Mouse (Mus musculus) hindbrain, embryonic 14.5 days (tissue): ENCODE measurements around the gene Adipor1. TPM values are rescaled to one million over a fixed set of nuclear protein-coding genes. Genes with fewer than 3 reads are reported as not detected.
"Not testable (repeated sequence)": the region's sequence is repeated elsewhere in the genome, so short reads cannot be mapped to it uniquely, and the experiment has no call there.

Experiments
- ATAC-seq: fragments of 200-750 bp; cut with Nextera tagmentation; 2 replicates; pipeline ENCODE4 v1.8.0; 2017; ENCODE audit warnings: moderate number of reproducible peaks, mild to moderate bottlenecking, moderate TSS enrichment, moderate library complexity; ENCODE audit not compliant: low FRiP score
- DNase-seq: peaks from one replicate; pipeline ENCODE4 v3.0.0-alpha.2; 2015; ENCODE audit warnings: low spot score
- H3K27ac ChIP-seq: fragments of 300-500 bp; sonication (generic); 2 replicates; pipeline ENCODE4 v1.5.1; 2014; ENCODE audit warnings: mild to moderate bottlenecking, moderate library complexity
- H3K27me3 ChIP-seq: fragments of 300-500 bp; sonication (generic); 2 replicates; pipeline ENCODE4 v1.6.1; 2014; ENCODE audit warnings: mild to moderate bottlenecking, low read length, mixed read lengths; ENCODE audit not compliant: control insufficient read depth, insufficient read depth
- H3K36me3 ChIP-seq: fragments of 300-500 bp; sonication (generic); replicated peaks from 2 replicates; pipeline ENCODE4 v1.6.1; 2014; ENCODE audit not compliant: control insufficient read depth, insufficient read depth
- H3K4me1 ChIP-seq: fragments of 300-500 bp; sonication (generic); replicated peaks from 2 replicates; pipeline ENCODE4 v1.6.1; 2014; ENCODE audit warnings: antibody characterized with exemption, low read length, mixed read lengths; ENCODE audit not compliant: control insufficient read depth, insufficient read depth
- H3K4me2 ChIP-seq: fragments of 300-500 bp; sonication (generic); replicated peaks from 2 replicates; pipeline ENCODE4 v1.6.1; 2014; ENCODE audit warnings: mild to moderate bottlenecking, moderate library complexity
- H3K4me3 ChIP-seq: fragments of 300-500 bp; sonication (generic); replicated peaks from 2 replicates; pipeline ENCODE4 v1.5.1; 2014; ENCODE audit warnings: mild to moderate bottlenecking, low read length
- H3K9ac ChIP-seq: fragments of 300-500 bp; sonication (generic); 2 replicates; pipeline ENCODE4 v1.6.1; 2014
- H3K9me3 ChIP-seq: fragments of 300-500 bp; sonication (generic); 2 replicates; pipeline ENCODE4 v1.6.1; 2016; ENCODE audit warnings: low read length; ENCODE audit not compliant: control insufficient read depth
- WGBS: fragments of 180-500 bp; shearing (Covaris S2); extraction: QIAGEN DNeasy Blood & Tissue Kit; methylation state at CpG from one replicate; pipeline ENCODE4 v1.1.7; 2014; 5-methylcytosine and 5-hydroxymethylcytosine counted together
- polyA plus RNA-seq: library from polyadenylated mRNA; unstranded; fragments of >200 nt; fragmentation: Nextera tagmentation; extraction: Ambion mirVana; gene quantifications from 2 replicates; pipeline ENCODE4 v1.2.1, GENCODE M21; 2014

Adipor1 gene
- polyA plus RNA-seq, 1 experiment from 2014 or later, result 80.3 TPM

GRCm38 (mm10) chr1:134440437-134440836 is 25.3 kb downstream of the Adipor1 start:
- no peaks in the 10 kb centered on the region for H3K36me3 ChIP-seq
- no peak overlapping the region for H3K4me2 ChIP-seq
- H3K4me3 ChIP-seq, result no peak overlapping the region
- no peak overlapping the region for H3K27ac ChIP-seq
- H3K9ac ChIP-seq, result no peak overlapping the region
- 94% methylated on average over 6 of the region's 6 CpGs for WGBS
- ATAC-seq, result no peak
- H3K27me3 ChIP-seq, result no peaks in the 10 kb centered on the region
- no peak for DNase-seq
- H3K4me1 ChIP-seq, result no peaks in the 10 kb centered on the region
- no peaks in the 10 kb centered on the region for H3K9me3 ChIP-seq

GRCm38 (mm10) chr1:134441737-134442136 is 26.6 kb downstream of the Adipor1 start:
- not testable (repeated sequence) for H3K4me1 ChIP-seq, DNase-seq, H3K4me3 ChIP-seq, H3K27me3 ChIP-seq, H3K4me2 ChIP-seq, H3K9ac ChIP-seq, H3K9me3 ChIP-seq, H3K36me3 ChIP-seq, ATAC-seq, H3K27ac ChIP-seq
- WGBS, result 94% methylated on average over 7 of the region's 10 CpGs

- Histone ChIP-seq H3K4me3 (no peak overlapping the region), H3K9me3 (no peaks in the 10 kb centered on the region), H3K4me2 (no peak overlapping the region), H3K9ac (no peak overlapping the region), H3K36me3 (no peaks in the 10 kb centered on the region), H3K27me3 (no peaks in the 10 kb centered on the region), H3K27ac (no peak overlapping the region), H3K4me1 (no peaks in the 10 kb centered on the region)
- WGBS, result 96% methylated on average over 3 of the region's 3 CpGs
- no peak for DNase-seq
- no peak for ATAC-seq
These were observed 27.2 kb downstream of the Adipor1 start for GRCm38 (mm10) chr1:134442394-134442793.

- H3K9ac ChIP-seq, H3K36me3 ChIP-seq, H3K27me3 ChIP-seq, H3K27ac ChIP-seq, ATAC-seq, H3K4me1 ChIP-seq, H3K4me3 ChIP-seq, H3K9me3 ChIP-seq, H3K4me2 ChIP-seq, DNase-seq: not testable (repeated sequence)
- WGBS, result 88% methylated on average over 1 of the region's 1 CpGs
These were observed 28.1 kb downstream of the Adipor1 start for GRCm38 (mm10) chr1:134443288-134443687.

GRCm38 (mm10) chr1:134445418-134445817 is 30.2 kb downstream of the Adipor1 start:
- Histone ChIP-seq H3K9me3 (no peaks in the 10 kb centered on the region), H3K4me1 (no peaks in the 10 kb centered on the region), H3K9ac (no peak overlapping the region), H3K36me3 (no peaks in the 10 kb centered on the region), H3K4me2 (no peak overlapping the region), H3K4me3 (no peak overlapping the region), H3K27me3 (no peaks in the 10 kb centered on the region), H3K27ac (no peak overlapping the region)
- no peak for ATAC-seq
- WGBS, result 90% methylated on average over 2 of the region's 2 CpGs
- DNase-seq, result no peak

GRCm38 (mm10) chr1:134448537-134448936 is 33.4 kb downstream of the Adipor1 start:
- 77% methylated on average over 3 of the region's 3 CpGs for WGBS
- ATAC-seq, H3K9ac ChIP-seq, H3K27me3 ChIP-seq, H3K4me1 ChIP-seq, DNase-seq, H3K4me3 ChIP-seq, H3K9me3 ChIP-seq, H3K4me2 ChIP-seq, H3K36me3 ChIP-seq, H3K27ac ChIP-seq: not testable (repeated sequence)

- no peak for DNase-seq
- 87% methylated on average over 4 of the region's 4 CpGs for WGBS
- Histone ChIP-seq H3K9me3 (no peaks in the 10 kb centered on the region), H3K4me2 (no peak overlapping the region), H3K4me3 (no peak overlapping the region), H3K27ac (no peak overlapping the region), H3K27me3 (no peaks in the 10 kb centered on the region), H3K36me3 (no peaks in the 10 kb centered on the region), H3K4me1 (no peaks in the 10 kb centered on the region), H3K9ac (no peak overlapping the region)
- ATAC-seq, result no peak
These were observed 35.0 kb downstream of the Adipor1 start for GRCm38 (mm10) chr1:134450201-134450600.

- Histone ChIP-seq H3K9me3 (no peaks in the 10 kb centered on the region), H3K27me3 (no peaks in the 10 kb centered on the region), H3K9ac (no peak overlapping the region), H3K27ac (no peak overlapping the region), H3K4me2 (no peak overlapping the region), H3K4me1 (peaks cover 3% of the 10 kb centered on the region), H3K4me3 (no peak overlapping the region), H3K36me3 (no peaks in the 10 kb centered on the region)
- 40% methylated on average over 3 of the region's 3 CpGs for WGBS
- peak; percentile 58 for DNase-seq
- no peak for ATAC-seq
These were observed 35.8 kb downstream of the Adipor1 start for GRCm38 (mm10) chr1:134450986-134451385.

- H3K4me2 ChIP-seq, result peak within 1 kb of the TSS; percentile 93
- ATAC-seq (peak; percentile 94), DNase-seq (peak; percentile 95)
- peak within 1 kb of the TSS; percentile 61 for H3K27ac ChIP-seq
- H3K4me1 ChIP-seq, result peaks cover 8% of the 10 kb centered on the region
- no peaks in the 10 kb centered on the region for H3K9me3 ChIP-seq
- peak within 1 kb of the TSS; percentile 96 for H3K4me3 ChIP-seq
- H3K36me3 ChIP-seq, result peaks cover 18% of the 10 kb centered on the region
- 2% methylated on average over 61 of the region's 61 CpGs for WGBS
- peak within 1 kb of the TSS; percentile 97 for H3K9ac ChIP-seq
- no peaks in the 10 kb centered on the region for H3K27me3 ChIP-seq
These were observed 40.0 kb downstream of the Adipor1 start, which contains the start of gene Klhl12 for GRCm38 (mm10) chr1:134454904-134455824. Klhl12 (plus strand) TSS chr1:134455531.
